Mouse (Mus musculus) E14TG2a.4 (cell line): ENCODE results near the gene Apoa1.

ENCODE experiments used
- CTCF ChIP-seq: conservative IDR thresholded peaks from 2 replicates; pipeline ENCODE4 v1.5.1; 2014; ENCODE audit warnings: low read length
- NANOG ChIP-seq: IDR thresholded peaks from 2 replicates; pipeline ENCODE4 v1.6.1; 2014; ENCODE audit warnings: borderline replicate concordance, low read length, mixed read lengths
- POU5F1 ChIP-seq: IDR thresholded peaks from 2 replicates; pipeline ENCODE4 v1.6.1; 2014; ENCODE audit warnings: low read length, borderline replicate concordance

GRCm38 (mm10) chr9:46192642-46193041 is 35.7 kb upstream of the Apoa1 start:
- TF ChIP-seq CTCF (no peak), NANOG (no peak), POU5F1 (no peak)
